Mouse (Mus musculus) gastrocnemius, postnatal 36 days (tissue): ENCODE measurements around the gene Klk8. TPM values are rescaled to one million over a fixed set of nuclear protein-coding genes. Genes with fewer than 3 reads are reported as not detected.

Experiments used
- DNase-seq, 2 experiments: peaks; one replicate each; pipeline ENCODE4 v3.0.0; 2022
- intact Hi-C: fragments of 180-260 bp; cut with DNase I; formaldehyde crosslinking; loops from one replicate; pipeline ENCODE4 v1.15.1; 2025
- long read RNA-seq, 2 experiments: library from polyadenylated mRNA; stranded (forward); transcript quantifications; one replicate each; pipeline ENCODE4 v2.0.0; 2021
- total RNA-seq, 2 experiments: library from RNA; stranded (reverse); gene quantifications; 2 replicates each; pipeline ENCODE4 v1.2.3; 2021

The Klk8 gene
- 1 to 10 TPM; 1.5 to 1.9 TPM for total RNA-seq
- long read RNA-seq, experiment 1, partial matches to known transcripts = 1 of 5 reads
- long read RNA-seq, experiment 1, other reads (novel, unspliced or antisense) = 1 of 5 reads
- long read RNA-seq, experiment 2, partial matches to known transcripts = 1 of 4 reads
- long read RNA-seq, experiment 2, other reads (novel, unspliced or antisense) = 0 of 4 reads

GRCm38 (mm10) chr7:43797333-43797769 is at the start of gene Klk8:
TSS of gene Klk8 (plus strand) at chr7:43797577.
- DNase-seq = no peak
- intact Hi-C loops = no loop called here

DNA sequence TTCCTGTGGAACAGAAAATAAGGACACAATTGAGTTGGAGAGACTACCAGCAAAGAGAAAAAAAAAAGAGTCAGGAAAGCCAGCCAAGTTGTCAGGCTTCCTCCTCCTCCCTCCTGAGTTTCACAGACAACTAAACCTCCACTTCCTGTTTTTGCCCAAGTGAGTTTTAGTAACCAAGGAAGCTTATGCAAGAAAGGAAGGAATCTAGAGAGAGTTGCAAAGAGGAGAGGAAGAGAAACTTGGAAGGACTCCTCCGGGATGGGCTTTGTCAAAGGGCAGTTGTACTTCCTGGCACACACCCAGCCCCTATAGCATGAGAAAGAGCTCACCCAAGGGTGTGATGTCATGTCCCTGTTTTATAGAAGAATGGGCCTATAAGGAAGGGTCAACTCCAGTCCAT is 49.6 kb upstream of the Klk8 start:
- intact Hi-C loops = no loop called here

GRCm38 (mm10) chr7:43752806-43753205 is 44.6 kb upstream of the Klk8 start:
- no peak for DNase-seq
- intact Hi-C loops = no loop called here

More for the DNA sequence above, 49.6 kb upstream of the Klk8 start:
- DNase-seq = peak in 1 of 2 experiments; percentile 18

DNA sequence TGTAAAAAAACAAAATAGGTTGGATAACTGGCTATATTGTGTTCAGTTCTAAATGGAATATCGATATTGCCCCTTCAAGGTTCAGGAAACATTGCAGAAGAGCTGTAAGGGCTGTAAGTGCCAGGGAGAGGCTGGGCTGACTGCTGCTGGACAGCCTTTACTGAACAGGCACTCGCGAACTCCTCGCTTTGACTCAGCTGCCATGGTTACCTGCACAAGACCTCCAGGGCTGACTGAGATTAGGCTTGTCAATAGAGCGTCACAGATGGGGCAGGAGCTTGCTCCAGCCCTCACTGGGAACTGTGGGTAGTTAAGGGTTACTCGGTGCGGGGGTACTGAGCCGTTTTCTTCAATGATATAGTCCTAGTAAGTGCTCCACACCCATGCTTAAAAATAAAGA is 30.9 kb upstream of the Klk8 start:
- intact Hi-C loops = no loop called here
- DNase-seq = no peak

- intact Hi-C loops = no loop called here
- no peak for DNase-seq
Measured at GRCm38 (mm10) chr7:43768597-43768996, 28.8 kb upstream of the Klk8 start, which contains the start of gene Klk12. TSS of gene Klk12 (plus strand) at chr7:43768897.

- no peak for DNase-seq
- intact Hi-C loops = no loop called here
Measured at GRCm38 (mm10) chr7:43769636-43770035, 27.7 kb upstream of the Klk8 start.

- intact Hi-C loops = no loop called here
- no peak for DNase-seq
Measured at GRCm38 (mm10) chr7:43770701-43771100, 26.7 kb upstream of the Klk8 start.

- no peak for DNase-seq
Measured at GRCm38 (mm10) chr7:43771916-43772315, 25.5 kb upstream of the Klk8 start.

GRCm38 (mm10) chr7:43772901-43773300 is 24.5 kb upstream of the Klk8 start:
- intact Hi-C loops = no loop called here
- no peak for DNase-seq

More at GRCm38 (mm10) chr7:43771916-43772315, 25.5 kb upstream of the Klk8 start:
- intact Hi-C loops = no loop called here

DNA sequence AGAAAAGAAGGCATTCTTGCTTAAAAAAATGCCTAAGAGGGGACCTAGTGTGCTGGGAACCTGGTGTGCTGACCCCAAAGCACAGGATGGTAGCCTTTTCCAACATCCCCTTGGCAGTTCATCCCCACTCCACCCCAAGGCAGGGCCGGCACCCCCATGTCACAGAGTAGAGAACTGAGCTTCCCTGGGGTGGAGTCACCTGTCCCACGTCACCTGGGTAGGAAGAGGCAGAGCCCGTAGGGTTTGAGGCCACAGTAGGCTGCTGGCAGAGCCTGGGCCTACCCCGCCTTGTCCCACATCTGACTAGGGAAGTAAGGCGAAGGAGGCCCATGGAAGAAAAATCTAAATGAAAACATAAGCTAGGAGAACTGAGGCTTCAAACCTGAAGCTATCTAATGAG is 23.0 kb upstream of the Klk8 start, which contains the start of gene Klk11:
Gene Klk11, plus strand, starts transcription at position 241 of the 400 bp plus-strand sequence.
- intact Hi-C loops = no loop called here
- no peak for DNase-seq

GRCm38 (mm10) chr7:43774802-43775201 is 22.6 kb upstream of the Klk8 start:
- DNase-seq = no peak
- intact Hi-C loops = no loop called here

DNA sequence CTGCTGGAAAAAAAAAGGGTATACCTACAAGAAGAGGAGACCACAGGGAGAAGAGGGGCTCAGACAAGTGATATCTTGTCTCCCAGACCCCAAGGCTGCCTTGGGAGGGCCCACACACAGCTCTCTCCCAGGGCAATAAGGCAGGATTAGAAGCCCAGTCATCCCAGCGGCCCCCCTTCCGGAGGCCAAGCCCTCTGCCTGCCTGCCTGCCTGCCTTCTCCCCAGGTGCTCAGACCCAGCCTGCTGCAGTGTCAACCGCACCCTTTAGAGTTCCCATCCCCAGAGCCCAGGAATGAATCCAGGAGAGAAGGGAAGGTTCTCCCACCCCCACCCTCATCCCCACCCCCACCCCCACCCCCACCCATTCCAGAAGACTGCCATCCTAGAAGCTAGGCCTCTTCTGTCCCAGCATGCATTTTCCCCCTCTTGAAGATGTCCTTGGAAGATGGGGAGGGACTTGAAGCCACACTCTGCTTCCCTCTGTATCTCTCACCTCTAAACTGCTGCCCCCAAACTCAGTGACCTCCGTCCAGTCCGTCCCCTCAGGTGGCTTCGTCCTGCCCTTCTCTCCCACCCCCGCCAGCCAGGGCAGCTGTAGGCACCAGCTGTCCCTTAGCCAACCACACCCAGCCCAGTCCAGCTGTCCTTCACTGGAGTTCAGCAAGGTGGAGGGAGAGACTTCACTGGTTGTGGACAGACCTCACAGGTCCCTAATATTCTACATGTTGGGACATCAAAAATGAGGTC is 21.9 kb upstream of the Klk8 start:
- intact Hi-C loops = no loop called here

GRCm38 (mm10) chr7:43776506-43776905 is 20.9 kb upstream of the Klk8 start:
- DNase-seq = no peak
- intact Hi-C loops = no loop called here

More for the DNA sequence above, 21.9 kb upstream of the Klk8 start:
- DNase-seq = no peak

GRCm38 (mm10) chr7:43777423-43777822 is 20.0 kb upstream of the Klk8 start:
- no peak for DNase-seq
- intact Hi-C loops = no loop called here

DNA sequence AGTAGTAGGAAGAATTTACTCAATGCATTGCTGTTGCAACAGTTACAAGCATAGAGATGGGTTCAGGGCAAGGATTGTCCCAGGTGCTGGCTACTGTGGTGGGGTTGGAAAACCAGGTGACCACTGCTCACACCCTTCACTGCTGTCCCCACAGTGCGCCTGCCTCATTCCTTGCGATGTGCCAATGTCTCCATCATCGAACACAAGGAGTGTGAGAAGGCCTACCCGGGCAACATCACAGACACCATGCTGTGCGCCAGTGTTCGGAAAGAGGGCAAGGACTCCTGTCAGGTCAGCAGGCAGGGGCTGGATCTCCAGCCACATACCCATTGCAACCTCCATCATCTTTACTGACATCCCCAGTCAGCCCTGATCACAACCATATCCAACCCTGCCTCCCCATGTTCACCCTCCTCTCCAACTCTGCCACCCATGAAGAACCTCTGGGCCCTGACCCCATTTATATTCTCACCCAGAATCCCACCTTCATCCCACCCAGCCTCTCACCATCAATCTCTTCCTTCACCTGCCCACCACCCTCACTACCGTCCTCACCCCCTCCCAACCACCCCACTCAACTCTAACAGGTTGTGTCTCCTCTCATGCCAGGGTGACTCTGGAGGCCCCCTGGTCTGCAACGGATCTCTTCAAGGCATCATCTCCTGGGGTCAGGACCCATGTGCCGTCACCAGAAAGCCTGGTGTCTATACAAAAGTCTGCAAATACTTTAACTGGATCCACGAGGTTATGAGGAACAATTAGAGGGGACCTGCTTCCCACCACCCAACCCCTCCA is 19.0 kb upstream of the Klk8 start:
- DNase-seq = no peak
- intact Hi-C loops = no loop called here

- intact Hi-C loops = loop anchor here (5.0 kb wide), 1 partner anchor 98 kb away; no protein-coding TSS in a partner anchor
Measured at GRCm38 (mm10) chr7:43780241-43780640, 17.1 kb upstream of the Klk8 start.

GRCm38 (mm10) chr7:43780746-43781145 is 16.6 kb upstream of the Klk8 start, which contains the start of gene Klk10:
TSS of gene Klk10 (plus strand) at chr7:43781035.
- intact Hi-C loops = loop anchor here (5.0 kb wide), 1 partner anchor 98 kb away; no protein-coding TSS in a partner anchor
- DNase-seq = no peak

More at GRCm38 (mm10) chr7:43780241-43780640, 17.1 kb upstream of the Klk8 start:
- DNase-seq = no peak

DNA sequence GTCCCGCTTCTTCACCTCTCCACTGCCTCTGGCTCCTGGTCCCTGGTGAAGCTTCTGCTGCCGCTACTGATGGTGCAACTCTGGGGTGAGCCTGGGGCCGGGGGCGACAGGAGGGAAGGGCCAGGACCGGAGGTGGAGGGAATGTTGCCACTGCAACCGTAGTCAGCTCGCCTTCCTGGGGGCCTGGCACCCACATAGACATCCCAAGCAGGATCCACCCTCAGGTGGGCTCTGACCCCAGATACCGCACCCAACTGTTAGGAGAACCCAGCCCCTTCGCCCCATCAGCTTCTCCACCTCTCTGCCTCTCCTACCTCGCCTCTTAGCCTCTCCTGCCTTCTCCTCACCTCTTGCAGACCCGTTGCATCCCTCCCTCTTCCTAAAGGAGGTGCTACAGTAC is 15.8 kb upstream of the Klk8 start:
- intact Hi-C loops = loop anchor here (5.0 kb wide), 1 partner anchor 99 kb away; no protein-coding TSS in a partner anchor
- no peak for DNase-seq

DNA sequence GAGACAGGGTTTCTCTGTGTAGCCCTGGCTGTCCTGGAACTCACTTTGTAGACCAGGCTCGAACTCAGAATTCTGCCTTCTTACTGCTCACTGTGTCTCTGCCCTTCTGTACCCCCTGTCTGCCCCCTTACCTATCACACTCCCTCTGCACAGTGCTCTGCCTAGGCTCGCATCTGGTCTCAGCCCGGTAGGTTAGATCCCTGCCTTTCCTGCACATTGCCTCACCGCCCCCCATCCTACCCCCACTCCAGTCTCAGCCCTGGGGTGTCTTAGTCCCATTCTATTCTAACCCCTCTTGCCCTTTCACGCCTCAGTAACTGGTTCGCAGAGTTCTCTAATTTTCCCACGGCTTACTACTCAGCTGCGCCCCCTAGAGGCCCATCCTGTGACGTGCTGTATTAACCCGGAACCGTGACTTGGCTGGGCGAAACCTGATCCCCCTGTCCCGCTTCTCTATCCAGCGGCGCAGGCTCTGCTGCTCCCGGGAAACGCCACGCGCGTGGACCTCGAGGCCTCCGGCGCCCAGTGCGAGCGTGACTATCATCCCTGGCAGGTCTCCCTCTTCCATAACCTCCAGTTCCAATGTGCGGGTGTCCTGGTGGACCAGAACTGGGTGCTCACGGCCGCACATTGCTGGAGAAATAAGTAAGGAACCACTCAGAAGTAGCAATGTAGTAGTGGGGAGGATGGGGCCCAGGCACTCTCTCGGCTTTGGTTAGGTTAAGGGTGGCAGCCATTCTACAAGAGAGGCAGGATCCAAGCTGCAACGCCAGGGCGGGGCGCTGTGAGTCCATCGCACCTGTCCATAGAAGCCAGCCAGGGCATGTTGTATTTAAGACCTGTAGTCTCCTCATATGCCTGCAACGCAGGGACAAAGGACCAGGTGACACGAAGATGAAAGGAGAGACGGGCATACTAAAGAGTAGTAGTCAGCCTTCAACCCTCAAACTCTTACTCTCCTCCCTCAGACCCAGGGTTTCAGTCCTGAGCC is 14.8 kb upstream of the Klk8 start:
- peak; percentile 60 to 75 for DNase-seq
- intact Hi-C loops = loop anchor here (5.0 kb wide), 1 partner anchor 100 kb away; no protein-coding TSS in a partner anchor
